In genomic region chr5:125175673-125176369, GRCm38 (mm10) we compare ENCODE assay signal across 8 mouse cellular contexts. TPM values are rescaled to one million over a fixed set of nuclear protein-coding genes. Genes with fewer than 3 reads are reported as not detected.
DNase-seq lines count a peak whose midpoint lies in the region; ATAC-seq and TF ChIP-seq lines count a peak whose summit lies in the region.

No protein-coding gene starts in this region.

- peaks cover 43% of the 10 kb centered on the region for H3K4me1 ChIP-seq in cerebellum, adult 2 months (ENCODE audit: control insufficient read depth, insufficient read depth, low read length)
- peaks cover 67% of the 10 kb centered on the region for H3K4me1 ChIP-seq in forebrain, embryonic 14.5 days (ENCODE audit: control insufficient read depth, insufficient read depth, low read length)
- H3K4me1 ChIP-seq in midbrain, embryonic 15.5 days: peaks cover 72% of the 10 kb centered on the region

- H3K27me3 ChIP-seq in cerebellum, adult 2 months (ENCODE audit: control insufficient read depth, insufficient read depth, low read length): no peaks in the 10 kb centered on the region
- H3K27me3 ChIP-seq in forebrain, embryonic 14.5 days (replicated peaks; ENCODE audit: control insufficient read depth, insufficient read depth, low read length): no peaks in the 10 kb centered on the region
- no peaks in the 10 kb centered on the region for H3K27me3 ChIP-seq in midbrain, embryonic 15.5 days (replicated peaks)

- TF ChIP-seq POLR2A in cerebellum, adult 2 months (IDR thresholded peaks at IDR 0.05; ENCODE audit: borderline replicate concordance, insufficient read depth, low read length): no peak

- no peak for TF ChIP-seq CTCF in cerebellum, adult 2 months (IDR thresholded peaks at IDR 0.05; ENCODE audit: borderline replicate concordance, insufficient read depth, low read depth, low read length)
- TF ChIP-seq CTCF in left cerebral cortex, adult 2 months (IDR thresholded peaks at IDR 0.05): no peak

- H3K36me3 ChIP-seq in forebrain, embryonic 14.5 days (ENCODE audit: control insufficient read depth, insufficient read depth, low read length): no peaks in the 10 kb centered on the region
- no peaks in the 10 kb centered on the region for H3K36me3 ChIP-seq in midbrain, embryonic 15.5 days (replicated peaks)

- peak; percentile 41 for DNase-seq in cerebellum, adult 9-11 months
- no peak for DNase-seq in cerebellum, adult 2 months
- DNase-seq in left cerebral cortex, adult 2 months (ENCODE audit: extremely low spot score in 1 of 2, low spot score in 2 of 2): no peak
- DNase-seq in left cerebral cortex, postnatal 36 days (ENCODE audit: low spot score in 2 of 2): no peak
- no peak for DNase-seq in forebrain, embryonic 14.5 days (ENCODE audit: low spot score)
- no peak for DNase-seq in right cerebral cortex, postnatal 4 days
- DNase-seq in spleen, adult 18-20 months: no peak

- H3K4me3 ChIP-seq in cerebellum, adult 2 months (replicated peaks; ENCODE audit: insufficient read depth, low read depth, low read length): no peak overlapping the region
- H3K4me3 ChIP-seq in left cerebral cortex, adult 2 months: peak overlapping the region; percentile 15
- peak overlapping the region; percentile 93 for H3K4me3 ChIP-seq in forebrain, embryonic 14.5 days (ENCODE audit: low read depth, low read length)
- peak overlapping the region; percentile 52 for H3K4me3 ChIP-seq in midbrain, embryonic 15.5 days

- no peak for ATAC-seq in forebrain, embryonic 14.5 days
- no peak for ATAC-seq in midbrain, embryonic 15.5 days (replicated peaks)

- H3K4me2 ChIP-seq in forebrain, embryonic 14.5 days (ENCODE audit: low read length): peak overlapping the region; percentile 71
- H3K4me2 ChIP-seq in midbrain, embryonic 15.5 days: peak overlapping the region; percentile 91

- no peaks in the 10 kb centered on the region for H3K9me3 ChIP-seq in forebrain, embryonic 14.5 days (replicated peaks; ENCODE audit: control insufficient read depth, low read length)
- no peaks in the 10 kb centered on the region for H3K9me3 ChIP-seq in midbrain, embryonic 15.5 days

- H3K9ac ChIP-seq in forebrain, embryonic 14.5 days (ENCODE audit: low read length): peak overlapping the region; percentile 91
- H3K9ac ChIP-seq in midbrain, embryonic 15.5 days: 0 out of 2 replicates have a peak overlapping the region, but pooled peaks have one; percentile 12

- H3K27ac ChIP-seq in cerebellum, adult 2 months (ENCODE audit: insufficient read depth, low read length): no peak overlapping the region
- peak overlapping the region; percentile 91 for H3K27ac ChIP-seq in left cerebral cortex, adult 2 months
- peak overlapping the region; percentile 81 for H3K27ac ChIP-seq in forebrain, embryonic 14.5 days (ENCODE audit: low read depth, low read length)
- peak overlapping the region; percentile 91 for H3K27ac ChIP-seq in midbrain, embryonic 15.5 days

- WGBS in cerebellum, adult 2 months: 51% methylated on average over 8 of the region's 9 CpGs
- 57% methylated on average over 8 of the region's 9 CpGs for WGBS in forebrain, embryonic 14.5 days
- 51% methylated on average over 9 of the region's 9 CpGs for WGBS in midbrain, embryonic 15.5 days

- intact Hi-C loops in left cerebral cortex, adult 2 months (cut with DNase I): loop anchor here (2.0 to 10.0 kb wide), 5 partner anchors 35 to 206 kb away; no protein-coding TSS in a partner anchor
- intact Hi-C loops in left cerebral cortex, postnatal 36 days (cut with DNase I): loop anchor here (1.0 to 5.0 kb wide), 5 partner anchors 41 to 274 kb away; no protein-coding TSS in a partner anchor

RNA-seq across cellular contexts. Expression of gene Ncor2, which starts 3.2 kb away (rescaled TPM):
- polyA plus RNA-seq in cerebellum, adult 2 months (2012; rRNA removed): 86.8 and 93.2 TPM in 2 replicates
- 100 to 1,000 TPM; 228 to 270 TPM for total RNA-seq in left cerebral cortex, adult 2 months (2021)
- total RNA-seq in left cerebral cortex, postnatal 36 days (2021): 100 to 1,000 TPM; 167 to 240 TPM
- 15.1 and 22.3 TPM in 2 replicates for polyA plus RNA-seq in forebrain, embryonic 14.5 days (2014; fragmentation: Nextera tagmentation; extraction: Ambion mirVana)
- 25.6 and 27.6 TPM in 2 replicates for polyA plus RNA-seq in midbrain, embryonic 15.5 days (2015; fragmentation: Nextera tagmentation; extraction: Ambion mirVana)
